Mouse (Mus musculus) neural tube, embryonic 11.5 days (tissue): ENCODE results near the gene Ttll7. TPM values are rescaled to one million over a fixed set of nuclear protein-coding genes. Genes with fewer than 3 reads are reported as not detected.

ENCODE experiments used
- ATAC-seq: fragments of 200-750 bp; cut with Nextera tagmentation; 2 replicates; pipeline ENCODE4 v1.8.0; 2017; ENCODE audit warnings: moderate number of reproducible peaks, mild to moderate bottlenecking, moderate TSS enrichment, moderate library complexity; ENCODE audit not compliant: insufficient read depth, low FRiP score, low TSS enrichment
- DNase-seq: peaks from one replicate; pipeline ENCODE4 v3.0.0-alpha.2; 2015; ENCODE audit warnings: low spot score
- H3K27ac ChIP-seq: fragments of 300-500 bp; sonication (generic); 2 replicates; pipeline ENCODE4 v1.5.1; 2014; ENCODE audit warnings: low read depth, mild to moderate bottlenecking, low read length
- H3K27me3 ChIP-seq: fragments of 300-500 bp; sonication (generic); 2 replicates; pipeline ENCODE4 v1.6.1; 2014; ENCODE audit warnings: mild to moderate bottlenecking, low read length, mixed read lengths; ENCODE audit not compliant: control insufficient read depth, insufficient read depth
- H3K36me3 ChIP-seq: fragments of 300-500 bp; sonication (generic); 2 replicates; pipeline ENCODE4 v1.6.1; 2014; ENCODE audit warnings: mild to moderate bottlenecking, low read length, moderate library complexity, mixed read lengths; ENCODE audit not compliant: control insufficient read depth, insufficient read depth
- H3K4me1 ChIP-seq: fragments of 300-500 bp; sonication (generic); 2 replicates; pipeline ENCODE4 v1.6.1; 2014; ENCODE audit warnings: low read length, mixed read lengths; ENCODE audit not compliant: control insufficient read depth, insufficient read depth
- H3K4me2 ChIP-seq: fragments of 300-500 bp; sonication (generic); 2 replicates; pipeline ENCODE4 v1.6.1; 2014; ENCODE audit warnings: low read depth, mild to moderate bottlenecking, moderate library complexity
- H3K4me3 ChIP-seq: fragments of 300-500 bp; sonication (generic); 2 replicates; pipeline ENCODE4 v1.5.1; 2014; ENCODE audit warnings: low read depth, low read length
- H3K9ac ChIP-seq: fragments of 300-500 bp; sonication (generic); 2 replicates; pipeline ENCODE4 v1.6.1; 2014; ENCODE audit warnings: mild to moderate bottlenecking, low read length
- H3K9me3 ChIP-seq: fragments of 300-500 bp; sonication (generic); 2 replicates; pipeline ENCODE4 v1.6.1; 2016; ENCODE audit warnings: low read length; ENCODE audit not compliant: control insufficient read depth
- WGBS: fragments of 180-500 bp; shearing (Covaris S2); extraction: QIAGEN DNeasy Blood & Tissue Kit; methylation state at CpG from one replicate; pipeline ENCODE4 v1.1.7; 2014; 5-methylcytosine and 5-hydroxymethylcytosine counted together
- polyA plus RNA-seq: library from polyadenylated mRNA; unstranded; fragments of >200 nt; fragmentation: Nextera tagmentation; extraction: Ambion mirVana; gene quantifications from 2 replicates; pipeline ENCODE4 v1.2.1, GENCODE M21; 2014

Ttll7 gene
- polyA plus RNA-seq, 1 experiment from 2014 or later: 16.5 TPM

- no peaks in the 10 kb centered on the region for H3K4me1 ChIP-seq
- no peak overlapping the region for H3K9ac ChIP-seq
- ATAC-seq (no peak), DNase-seq (no peak)
- no peak overlapping the region for H3K4me2 ChIP-seq
- H3K36me3 ChIP-seq: no peaks in the 10 kb centered on the region
- H3K4me3 ChIP-seq: no peak overlapping the region
- no peak overlapping the region for H3K27ac ChIP-seq
- no peaks in the 10 kb centered on the region for H3K27me3 ChIP-seq
- WGBS: 53% methylated on average over 11 of the region's 11 CpGs
- no peaks in the 10 kb centered on the region for H3K9me3 ChIP-seq
Measured at GRCm38 (mm10) chr3:147030266-147030880, 178.2 kb downstream of the Ttll7 start.

Other genes starting within 250 kb of the Ttll7 start
- not detected in 2 replicates for gene Dnase2b, start 236.8 kb upstream of the Ttll7 start, polyA plus RNA-seq
- gene 4930503B20Rik, start 201.1 kb upstream of the Ttll7 start, polyA plus RNA-seq: not detected in 2 replicates
- gene Samd13, start 166.8 kb upstream of the Ttll7 start, polyA plus RNA-seq: 0.46 and 0.91 TPM in 2 replicates
- 76.3 and 80.6 TPM in 2 replicates for gene Prkacb, start 39.4 kb upstream of the Ttll7 start, polyA plus RNA-seq